Mouse (Mus musculus) heart, postnatal 0 days (tissue): ENCODE data around the gene Ehbp1. TPM values are rescaled to one million over a fixed set of nuclear protein-coding genes. Genes with fewer than 3 reads are reported as not detected.

Experiments used
- ATAC-seq: fragments of 200-750 bp; cut with Nextera tagmentation; 2 replicates; pipeline ENCODE4 v1.8.0; 2017; ENCODE audit warnings: low read depth, moderate number of reproducible peaks, moderate library complexity; ENCODE audit not compliant: insufficient read depth
- DNase-seq: peaks from one replicate; pipeline ENCODE4 v3.0.0-alpha.2; 2016; ENCODE audit warnings: low spot score
- H3K27ac ChIP-seq: fragments of 300-500 bp; sonication (generic); 2 replicates; pipeline ENCODE4 v1.5.1; 2014; ENCODE audit warnings: low read depth, mild to moderate bottlenecking
- H3K27me3 ChIP-seq: fragments of 300-500 bp; sonication (generic); 2 replicates; pipeline ENCODE4 v1.6.1; 2014; ENCODE audit warnings: low read length, mixed read lengths; ENCODE audit not compliant: control insufficient read depth, insufficient read depth
- H3K36me3 ChIP-seq: fragments of 300-500 bp; sonication (generic); replicated peaks from 2 replicates; pipeline ENCODE4 v1.6.1; 2014; ENCODE audit warnings: low read length, mixed read lengths; ENCODE audit not compliant: control insufficient read depth, insufficient read depth
- H3K4me1 ChIP-seq: fragments of 300-500 bp; sonication (generic); 2 replicates; pipeline ENCODE4 v1.6.1; 2014; ENCODE audit warnings: antibody characterized with exemption; ENCODE audit not compliant: control insufficient read depth, insufficient read depth
- H3K4me2 ChIP-seq: fragments of 300-500 bp; sonication (generic); 2 replicates; pipeline ENCODE4 v1.6.1; 2014; ENCODE audit warnings: low read depth, mild to moderate bottlenecking, low read length, moderate library complexity
- H3K4me3 ChIP-seq: fragments of 300-500 bp; sonication (generic); 2 replicates; pipeline ENCODE4 v1.5.1; 2014; ENCODE audit warnings: low read depth, low read length
- H3K9ac ChIP-seq: fragments of 300-500 bp; sonication (generic); replicated peaks from 2 replicates; pipeline ENCODE4 v1.6.1; 2014; ENCODE audit warnings: low read depth, low read length, mixed read lengths
- H3K9me3 ChIP-seq: fragments of 300-500 bp; sonication (generic); replicated peaks from 2 replicates; pipeline ENCODE4 v1.6.1; 2016; ENCODE audit warnings: low read length; ENCODE audit not compliant: control insufficient read depth
- CTCF ChIP-seq: IDR thresholded peaks from 2 replicates; pipeline ENCODE4 v1.5.1; 2016; ENCODE audit warnings: antibody characterized with exemption, control low read depth, low read depth
- EP300 ChIP-seq: IDR thresholded peaks from 2 replicates; pipeline ENCODE4 v1.6.1; 2016; ENCODE audit warnings: antibody characterized with exemption, low read depth
- WGBS: fragments of 180-500 bp; shearing (Covaris S2); extraction: QIAGEN DNeasy Blood & Tissue Kit; methylation state at CpG from one replicate; pipeline ENCODE4 v1.1.7; 2014; 5-methylcytosine and 5-hydroxymethylcytosine counted together
- polyA plus RNA-seq: library from polyadenylated mRNA; unstranded; fragments of >200 nt; fragmentation: Nextera tagmentation; extraction: Ambion mirVana; gene quantifications from 2 replicates; pipeline ENCODE4 v1.2.1, GENCODE M21; 2015
- total RNA-seq: library from RNA; depleted of rRNA; stranded (reverse); fragments of >200 nt; gene quantifications from 2 replicates; pipeline ENCODE4 v1.2.3, GENCODE M21; 2014; ENCODE audit warnings: low replicate concordance

Gene Ehbp1
- total and polyA plus RNA-seq, 2 experiments from 2014 or later: 35.9 to 53.5 TPM

- no peaks in the 10 kb centered on the region for H3K9me3 ChIP-seq
- ATAC-seq: no peak
- WGBS: 94% methylated on average over 3 of the region's 3 CpGs
- H3K27me3 ChIP-seq: no peaks in the 10 kb centered on the region
- no peak overlapping the region for H3K9ac ChIP-seq
- H3K36me3 ChIP-seq: 0 out of 2 replicates have a peak, but pooled peaks cover 8% of the 10 kb centered on the region
- H3K4me1 ChIP-seq: no peaks in the 10 kb centered on the region
- DNase-seq: no peak
- TF ChIP-seq EP300: no peak
- no peak for TF ChIP-seq CTCF
- H3K4me2 ChIP-seq: no peak overlapping the region
- no peak overlapping the region for H3K27ac ChIP-seq
- H3K4me3 ChIP-seq: no peak overlapping the region
Measured at GRCm38 (mm10) chr11:22118853-22119252, 223.2 kb downstream of the Ehbp1 start.

- 100% methylated on average over 3 of the region's 3 CpGs for WGBS
- Histone ChIP-seq H3K27me3 (no peaks in the 10 kb centered on the region), H3K9me3 (no peaks in the 10 kb centered on the region), H3K27ac (no peak overlapping the region), H3K4me2 (no peak overlapping the region), H3K9ac (no peak overlapping the region), H3K4me3 (no peak overlapping the region), H3K36me3 (peaks cover 19% of the 10 kb centered on the region; the same call in 1 of the 2 replicates), H3K4me1 (no peaks in the 10 kb centered on the region)
- DNase-seq: no peak
- no peak for TF ChIP-seq EP300
- no peak for TF ChIP-seq CTCF
- no peak for ATAC-seq
Measured at GRCm38 (mm10) chr11:22112161-22112560, 229.9 kb downstream of the Ehbp1 start.

GRCm38 (mm10) chr11:22089346-22089745 lies 252.7 kb downstream of the Ehbp1 start:
- no peak overlapping the region for H3K4me3 ChIP-seq
- 92% methylated on average over 8 of the region's 8 CpGs for WGBS
- H3K36me3 ChIP-seq: peaks cover 28% of the 10 kb centered on the region
- no peak overlapping the region for H3K4me2 ChIP-seq
- ATAC-seq (no peak), DNase-seq (no peak)
- TF ChIP-seq EP300 (no peak), CTCF (no peak)
- H3K9me3 ChIP-seq: no peaks in the 10 kb centered on the region
- H3K4me1 ChIP-seq: no peaks in the 10 kb centered on the region
- no peaks in the 10 kb centered on the region for H3K27me3 ChIP-seq
- no peak overlapping the region for H3K9ac ChIP-seq
- no peak overlapping the region for H3K27ac ChIP-seq

- Histone ChIP-seq H3K27me3 (no peaks in the 10 kb centered on the region), H3K9me3 (no peaks in the 10 kb centered on the region), H3K4me1 (no peaks in the 10 kb centered on the region), H3K27ac (no peak overlapping the region), H3K4me2 (no peak overlapping the region), H3K36me3 (peaks cover 53% of the 10 kb centered on the region), H3K4me3 (no peak overlapping the region), H3K9ac (no peak overlapping the region)
- WGBS: 59% methylated on average over 2 of the region's 2 CpGs
- DNase-seq: no peak
- no peak for ATAC-seq
- no peak for TF ChIP-seq CTCF
- no peak for TF ChIP-seq EP300
Measured at GRCm38 (mm10) chr11:22063352-22063751, 278.7 kb downstream of the Ehbp1 start.

- Histone ChIP-seq H3K4me3 (no peak overlapping the region), H3K27me3 (no peaks in the 10 kb centered on the region), H3K4me1 (no peaks in the 10 kb centered on the region), H3K9me3 (no peaks in the 10 kb centered on the region), H3K4me2 (no peak overlapping the region), H3K36me3 (peaks cover 50% of the 10 kb centered on the region), H3K9ac (no peak overlapping the region), H3K27ac (no peak overlapping the region)
- no peak for TF ChIP-seq EP300
- no peak for TF ChIP-seq CTCF
- no peak for ATAC-seq
- WGBS: 70% methylated on average over 4 of the region's 4 CpGs
- no peak for DNase-seq
Measured at GRCm38 (mm10) chr11:22061660-22062059, 280.4 kb downstream of the Ehbp1 start.

GRCm38 (mm10) chr11:22057538-22057937 lies 284.6 kb downstream of the Ehbp1 start:
- Histone ChIP-seq H3K4me1 (no peaks in the 10 kb centered on the region), H3K9me3 (no peaks in the 10 kb centered on the region), H3K4me2 (no peak overlapping the region), H3K27me3 (no peaks in the 10 kb centered on the region), H3K4me3 (no peak overlapping the region), H3K9ac (no peak overlapping the region), H3K27ac (no peak overlapping the region), H3K36me3 (peaks cover 51% of the 10 kb centered on the region)
- ATAC-seq (no peak), DNase-seq (no peak)
- 87% methylated on average over 5 of the region's 5 CpGs for WGBS
- no peak for TF ChIP-seq CTCF
- no peak for TF ChIP-seq EP300
